Mouse (Mus musculus) spleen, postnatal 14 days (tissue): ENCODE measurements at regions not wholly inside any gene's neighbourhood (a gene's known extent, or its start where the extent isn't known, plus 50 kb on each side); places are given as distances from the start of the nearest gene placed in this dataset.

ENCODE experiments used
- DNase-seq, 2 experiments: peaks; one replicate each; pipeline ENCODE4 v3.0.0; 2021 to 2022; ENCODE audit warnings: low spot score in 2 of 2

- DNase-seq: no peak
Observed at GRCm38 (mm10) chr8:78154873-78155272, 58.2 kb upstream of the Ttc29 start.

- no peak for DNase-seq
Observed at GRCm38 (mm10) chr8:78162046-78162445, 51.1 kb upstream of the Ttc29 start.

DNA sequence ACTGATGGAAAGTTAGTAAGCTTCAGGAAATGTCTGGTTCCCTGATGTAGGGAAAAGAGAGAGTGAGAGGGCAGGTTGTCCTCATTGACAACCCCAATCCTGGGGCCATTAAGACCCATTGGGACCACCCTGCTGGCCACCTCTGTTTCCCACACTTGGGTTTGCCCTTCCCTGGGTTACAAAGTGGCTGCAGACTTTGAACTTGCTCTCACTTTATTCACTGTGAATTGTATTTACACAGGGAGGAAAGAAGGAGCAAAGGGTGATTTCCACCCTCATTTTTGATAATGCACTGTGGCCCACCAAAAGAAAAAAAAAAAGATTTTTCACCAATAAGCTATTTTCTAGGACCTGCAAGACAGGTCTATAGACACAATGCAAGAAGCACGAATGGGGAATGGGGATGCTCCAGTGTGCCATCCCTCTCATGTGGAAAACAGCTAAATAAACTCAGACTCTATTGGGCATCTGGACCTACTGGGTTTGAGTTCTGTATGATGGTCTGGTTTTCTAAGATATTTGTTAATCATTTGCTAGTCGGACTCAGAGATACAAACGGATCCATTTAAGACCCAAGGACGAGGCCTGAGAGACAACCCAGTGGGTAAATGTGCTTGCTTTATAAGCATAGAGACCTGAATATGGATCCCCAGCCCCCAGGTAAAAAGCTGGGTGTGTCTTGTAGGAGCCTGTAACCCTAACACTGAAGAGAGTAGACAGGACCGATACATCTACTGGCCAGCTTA lies 50.2 kb upstream of the Ttc29 start:
- DNase-seq: no peak
